In the genomic region with DNA sequence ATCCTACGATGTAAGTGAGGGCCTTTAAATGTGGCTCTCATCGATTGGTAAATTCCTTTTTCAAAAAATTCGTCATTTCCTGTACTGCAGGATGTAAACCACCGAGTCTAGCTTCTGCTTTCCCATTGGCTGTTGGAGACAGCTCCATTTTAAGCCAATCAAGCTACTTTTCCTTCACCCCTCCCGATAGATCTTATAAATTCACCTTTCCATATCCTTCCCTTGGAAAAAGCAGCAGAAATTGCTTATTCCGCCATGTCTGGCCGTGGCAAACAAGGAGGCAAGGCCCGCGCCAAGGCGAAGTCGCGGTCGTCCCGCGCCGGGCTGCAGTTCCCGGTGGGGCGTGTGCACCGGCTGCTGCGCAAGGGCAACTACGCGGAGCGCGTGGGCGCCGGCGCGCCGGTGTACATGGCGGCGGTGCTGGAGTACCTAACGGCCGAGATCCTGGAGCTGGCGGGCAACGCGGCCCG, we compare ENCODE assay signal across 8 mouse cellular contexts. TPM values are rescaled to one million over a fixed set of nuclear protein-coding genes. Genes with fewer than 3 reads are reported as not detected.
A peak's percentile ranks its signal among the peaks of the same experiment; 100 is the strongest.
DNase-seq lines count a peak whose midpoint lies in the region; ATAC-seq lines count a peak whose summit lies in the region.

Gene Bola1, minus strand, starts transcription at position 49 of the 470 bp plus-strand sequence.
Gene Hist2h2ab, plus strand, starts transcription at position 205 of the 470 bp plus-strand sequence.

- no peaks in the 10 kb centered on the region for H3K27me3 ChIP-seq in hindbrain, embryonic 16.5 days (replicated peaks; ENCODE audit: control insufficient read depth, insufficient read depth, low read length)

- peak within 1 kb of the TSS; percentile 77 for H3K9ac ChIP-seq in hindbrain, embryonic 16.5 days (ENCODE audit: low read depth, low read length)

- peak; percentile 84 for DNase-seq in ZHBTc4 (ENCODE audit: low read depth, low spot score)
- peak; percentile 43 to 63 for DNase-seq in cerebellum, postnatal 4 days (ENCODE audit: low spot score in 2 of 2)
- DNase-seq in gastrocnemius, adult 18-20 months (ENCODE audit: low spot score) = peak; percentile 73
- peak; percentile 83 for DNase-seq in left cerebral cortex, adult 11 months (ENCODE audit: low spot score)
- peak; percentile 87 for DNase-seq in lung, postnatal 36 days
- DNase-seq in retina, postnatal 7 days (ENCODE audit: low read depth, low spot score) = peak; percentile 68
- DNase-seq in urinary bladder, adult 18-20 months (ENCODE audit: low spot score in 2 of 2) = peak; percentile 59 to 87

- H3K4me3 ChIP-seq in hindbrain, embryonic 16.5 days (ENCODE audit: low read length) = peak within 1 kb of the TSS; percentile 60

- peak; percentile 94 for ATAC-seq in hindbrain, embryonic 16.5 days

- H3K4me1 ChIP-seq in hindbrain, embryonic 16.5 days (ENCODE audit: control insufficient read depth, insufficient read depth, low read depth, low read length) = peaks cover 21% of the 10 kb centered on the region

- H3K27ac ChIP-seq in hindbrain, embryonic 16.5 days (ENCODE audit: low read depth, low read length) = peak within 1 kb of the TSS; percentile 95

- H3K4me2 ChIP-seq in hindbrain, embryonic 16.5 days (ENCODE audit: low read length) = peak within 1 kb of the TSS; percentile 77

- WGBS in hindbrain, embryonic 16.5 days = 1% methylated on average over 37 of the region's 37 CpGs

- H3K9me3 ChIP-seq in hindbrain, embryonic 16.5 days (ENCODE audit: control insufficient read depth, low read length) = no peaks in the 10 kb centered on the region

- H3K36me3 ChIP-seq in hindbrain, embryonic 16.5 days (ENCODE audit: control insufficient read depth, insufficient read depth, low read length) = no peaks in the 10 kb centered on the region

RNA-seq across cellular contexts. Expression of gene Bola1, which starts in this region (rescaled TPM):
- total RNA-seq in gastrocnemius, adult 18-20 months (2021) = 10 to 100 TPM; 27.8 to 31.6 TPM
- polyA plus RNA-seq in hindbrain, embryonic 16.5 days (2015; fragmentation: Nextera tagmentation; extraction: Ambion mirVana) = 52.7 and 57.2 TPM in 2 replicates

RNA-seq across cellular contexts. Expression of gene Hist2h2ab, which starts in this region (rescaled TPM):
- total RNA-seq in gastrocnemius, adult 18-20 months (2021) = 1 to 10 TPM in 1 of 2 experiments, under 1 TPM in 1; 0.62 to 1.8 TPM
- not detected in 2 replicates for polyA plus RNA-seq in hindbrain, embryonic 16.5 days (2015; fragmentation: Nextera tagmentation; extraction: Ambion mirVana)

Comparison
In these comparisons a context has a peak if more than half of its experiments do, and no peak if none do; other contexts are left out.
1. Peak in every context shown above with its lines: DNase-seq, ATAC-seq, H3K4me3 ChIP-seq and H3K27ac ChIP-seq.